Mouse (Mus musculus) stomach, embryonic 15.5 days (tissue): ENCODE results near the gene Ttc17. TPM values are rescaled to one million over a fixed set of nuclear protein-coding genes. Genes with fewer than 3 reads are reported as not detected.
"Not testable (repeated sequence)": the region's sequence is repeated elsewhere in the genome, so short reads cannot be mapped to it uniquely, and the experiment has no call there.

Source experiments
- ATAC-seq: fragments of 200-750 bp; cut with Nextera tagmentation; 2 replicates; pipeline ENCODE4 v1.8.0; 2017; ENCODE audit warnings: low read depth, moderate number of reproducible peaks, moderate TSS enrichment; ENCODE audit not compliant: insufficient read depth, low FRiP score
- H3K27ac ChIP-seq: fragments of 300-500 bp; sonication (generic); 2 replicates; pipeline ENCODE4 v1.5.1; 2015; ENCODE audit warnings: mild to moderate bottlenecking, inconsistent platforms
- H3K27me3 ChIP-seq: fragments of 300-500 bp; sonication (generic); replicated peaks from 2 replicates; pipeline ENCODE4 v1.6.1; 2015; ENCODE audit warnings: inconsistent platforms
- H3K36me3 ChIP-seq: fragments of 300-500 bp; sonication (generic); 2 replicates; pipeline ENCODE4 v1.6.1; 2015; ENCODE audit warnings: inconsistent platforms
- H3K4me1 ChIP-seq: fragments of 300-500 bp; sonication (generic); 2 replicates; pipeline ENCODE4 v1.6.1; 2015; ENCODE audit warnings: inconsistent platforms
- H3K4me2 ChIP-seq: fragments of 300-500 bp; sonication (generic); 2 replicates; pipeline ENCODE4 v1.6.1; 2015; ENCODE audit warnings: mild to moderate bottlenecking, inconsistent platforms
- H3K4me3 ChIP-seq: fragments of 300-500 bp; sonication (generic); replicated peaks from 2 replicates; pipeline ENCODE4 v1.5.1; 2015; ENCODE audit warnings: inconsistent platforms
- H3K9ac ChIP-seq: fragments of 300-500 bp; sonication (generic); 2 replicates; pipeline ENCODE4 v1.6.1; 2015; ENCODE audit warnings: inconsistent platforms
- H3K9me3 ChIP-seq: fragments of 300-500 bp; sonication (generic); 2 replicates; pipeline ENCODE4 v1.6.1; 2016; ENCODE audit warnings: inconsistent platforms
- WGBS: fragments of 180-500 bp; shearing (Covaris S2); methylation state at CpG from one replicate; pipeline ENCODE4 v1.1.7; 2015; 5-methylcytosine and 5-hydroxymethylcytosine counted together
- polyA plus RNA-seq: library from polyadenylated mRNA; unstranded; fragments of >200 nt; fragmentation: Nextera tagmentation; extraction: Ambion mirVana; gene quantifications from 2 replicates; pipeline ENCODE4 v1.2.1, GENCODE M21; 2015

The Ttc17 gene
- polyA plus RNA-seq, 1 experiment from 2014 or later = 15.1 TPM

GRCm38 (mm10) chr2:94402561-94402960 is 3.9 kb downstream of the Ttc17 start:
- ATAC-seq = no peak
- H3K27me3 ChIP-seq = no peaks in the 10 kb centered on the region
- WGBS = 100% methylated on average over 1 of the region's 1 CpGs
- H3K9me3 ChIP-seq = no peaks in the 10 kb centered on the region
- no peak overlapping the region for H3K9ac ChIP-seq
- H3K4me3 ChIP-seq = no peak overlapping the region
- no peaks in the 10 kb centered on the region for H3K36me3 ChIP-seq
- H3K4me1 ChIP-seq = peaks cover 14% of the 10 kb centered on the region
- H3K27ac ChIP-seq = no peak overlapping the region
- no peak overlapping the region for H3K4me2 ChIP-seq

- H3K36me3 ChIP-seq = no peaks in the 10 kb centered on the region
- H3K4me2 ChIP-seq = no peak overlapping the region
- WGBS = 80% methylated on average over 7 of the region's 7 CpGs
- no peaks in the 10 kb centered on the region for H3K27me3 ChIP-seq
- H3K4me3 ChIP-seq = no peak overlapping the region
- no peak overlapping the region for H3K9ac ChIP-seq
- no peak overlapping the region for H3K27ac ChIP-seq
- peaks cover 11% of the 10 kb centered on the region; the same call in 1 of the 2 replicates for H3K4me1 ChIP-seq
- no peaks in the 10 kb centered on the region for H3K9me3 ChIP-seq
- ATAC-seq = no peak
These were observed 4.4 kb downstream of the Ttc17 start for GRCm38 (mm10) chr2:94402096-94402495.

- H3K9me3 ChIP-seq = no peaks in the 10 kb centered on the region
- peaks cover 11% of the 10 kb centered on the region; the same call in 1 of the 2 replicates for H3K4me1 ChIP-seq
- WGBS = 79% methylated on average over 3 of the region's 3 CpGs
- H3K36me3 ChIP-seq = no peaks in the 10 kb centered on the region
- ATAC-seq = no peak
- H3K4me3 ChIP-seq = no peak overlapping the region
- H3K27me3 ChIP-seq = no peaks in the 10 kb centered on the region
- H3K4me2 ChIP-seq = no peak overlapping the region
- no peak overlapping the region for H3K9ac ChIP-seq
- H3K27ac ChIP-seq = no peak overlapping the region
These were observed 5.5 kb downstream of the Ttc17 start for GRCm38 (mm10) chr2:94401006-94401405.

- WGBS = 60% methylated on average over 8 of the region's 8 CpGs
- Histone ChIP-seq H3K4me3 (no peak overlapping the region), H3K27me3 (no peaks in the 10 kb centered on the region), H3K36me3 (no peaks in the 10 kb centered on the region), H3K27ac (no peak overlapping the region), H3K4me2 (no peak overlapping the region), H3K9ac (no peak overlapping the region), H3K9me3 (no peaks in the 10 kb centered on the region), H3K4me1 (peaks cover 5% of the 10 kb centered on the region; the same call in 1 of the 2 replicates)
- ATAC-seq = no peak
These were observed 8.1 kb downstream of the Ttc17 start for GRCm38 (mm10) chr2:94398138-94398970.

GRCm38 (mm10) chr2:94397453-94397852 is 9.0 kb downstream of the Ttc17 start:
- H3K4me3 ChIP-seq = no peak overlapping the region
- H3K27ac ChIP-seq = no peak overlapping the region
- no peak overlapping the region for H3K4me2 ChIP-seq
- H3K9ac ChIP-seq = no peak overlapping the region
- no peaks in the 10 kb centered on the region for H3K36me3 ChIP-seq
- H3K27me3 ChIP-seq = no peaks in the 10 kb centered on the region
- 82% methylated on average over 5 of the region's 5 CpGs for WGBS
- no peak for ATAC-seq
- H3K4me1 ChIP-seq = peaks cover 5% of the 10 kb centered on the region; the same call in 1 of the 2 replicates
- H3K9me3 ChIP-seq = no peaks in the 10 kb centered on the region

- WGBS = 87% methylated on average over 5 of the region's 5 CpGs
- H3K4me3 ChIP-seq = no peak overlapping the region
These were observed 10.2 kb downstream of the Ttc17 start for GRCm38 (mm10) chr2:94396325-94396724.

GRCm38 (mm10) chr2:94391127-94391526 is 15.4 kb downstream of the Ttc17 start:
- not testable (repeated sequence) for H3K9ac ChIP-seq, ATAC-seq, H3K4me3 ChIP-seq, H3K36me3 ChIP-seq, H3K9me3 ChIP-seq, H3K4me2 ChIP-seq, H3K27me3 ChIP-seq, H3K27ac ChIP-seq, H3K4me1 ChIP-seq
- WGBS = 95% methylated on average over 12 of the region's 12 CpGs

More at GRCm38 (mm10) chr2:94396325-94396724, 10.2 kb downstream of the Ttc17 start:
- Histone ChIP-seq H3K36me3 (no peaks in the 10 kb centered on the region), H3K9me3 (no peaks in the 10 kb centered on the region), H3K4me1 (peaks cover 5% of the 10 kb centered on the region; the same call in 1 of the 2 replicates), H3K4me2 (no peak overlapping the region), H3K27me3 (no peaks in the 10 kb centered on the region), H3K27ac (no peak overlapping the region), H3K9ac (no peak overlapping the region)
- no peak for ATAC-seq

GRCm38 (mm10) chr2:94389000-94389399 is 17.5 kb downstream of the Ttc17 start:
- Histone ChIP-seq H3K9me3 (no peaks in the 10 kb centered on the region), H3K4me3 (no peak overlapping the region), H3K4me2 (no peak overlapping the region), H3K4me1 (no peaks in the 10 kb centered on the region), H3K27me3 (no peaks in the 10 kb centered on the region), H3K9ac (no peak overlapping the region), H3K36me3 (no peaks in the 10 kb centered on the region), H3K27ac (no peak overlapping the region)
- WGBS = 75% methylated on average over 9 of the region's 9 CpGs
- ATAC-seq = no peak

- Histone ChIP-seq H3K4me2 (no peak overlapping the region), H3K27ac (no peak overlapping the region), H3K9me3 (no peaks in the 10 kb centered on the region), H3K4me3 (no peak overlapping the region), H3K9ac (no peak overlapping the region), H3K36me3 (0 out of 2 replicates have a peak, but pooled peaks cover 5% of the 10 kb centered on the region), H3K4me1 (no peaks in the 10 kb centered on the region), H3K27me3 (no peaks in the 10 kb centered on the region)
- no peak for ATAC-seq
- 92% methylated on average over 5 of the region's 5 CpGs for WGBS
These were observed 18.6 kb downstream of the Ttc17 start for GRCm38 (mm10) chr2:94387846-94388245.

- H3K4me3 ChIP-seq, H3K9me3 ChIP-seq, H3K9ac ChIP-seq, H3K4me2 ChIP-seq, H3K27ac ChIP-seq, H3K4me1 ChIP-seq, H3K27me3 ChIP-seq, ATAC-seq, H3K36me3 ChIP-seq: not testable (repeated sequence)
- 95% methylated on average over 10 of the region's 10 CpGs for WGBS
These were observed 22.0 kb downstream of the Ttc17 start for GRCm38 (mm10) chr2:94384483-94384882.

- Histone ChIP-seq H3K4me3 (no peak overlapping the region), H3K36me3 (peaks cover 9% of the 10 kb centered on the region), H3K4me1 (no peaks in the 10 kb centered on the region), H3K27me3 (no peaks in the 10 kb centered on the region), H3K9ac (no peak overlapping the region), H3K27ac (no peak overlapping the region), H3K9me3 (no peaks in the 10 kb centered on the region), H3K4me2 (no peak overlapping the region)
- 83% methylated on average over 2 of the region's 2 CpGs for WGBS
- no peak for ATAC-seq
These were observed 25.3 kb downstream of the Ttc17 start for GRCm38 (mm10) chr2:94381057-94381647.

- H3K27ac ChIP-seq = no peak overlapping the region
- H3K9ac ChIP-seq = no peak overlapping the region
- no peak for ATAC-seq
- no peaks in the 10 kb centered on the region for H3K9me3 ChIP-seq
- H3K4me3 ChIP-seq = no peak overlapping the region
- H3K4me2 ChIP-seq = no peak overlapping the region
- WGBS = 84% methylated on average over 11 of the region's 11 CpGs
- H3K36me3 ChIP-seq = peaks cover 24% of the 10 kb centered on the region
- no peaks in the 10 kb centered on the region for H3K27me3 ChIP-seq
- H3K4me1 ChIP-seq = no peaks in the 10 kb centered on the region
These were observed 27.8 kb downstream of the Ttc17 start for GRCm38 (mm10) chr2:94378678-94379077.
